Mouse (Mus musculus): ENCODE data around the gene Uhrf1. TPM values are rescaled to one million over a fixed set of nuclear protein-coding genes. Genes with fewer than 3 reads are reported as not detected.
"Not testable (repeated sequence)": the region's sequence is repeated elsewhere in the genome, so short reads cannot be mapped to it uniquely, and the experiment has no call there.

Uhrf1 gene
- 10 to 100 TPM; 21.6 to 23.3 TPM for total RNA-seq (2021)

- intact Hi-C loops (cut with DNase I) = loop anchor here (1.0 kb wide), 1 partner anchor 21 kb away; no protein-coding TSS in a partner anchor
- DNase-seq = peak; percentile 84 to 86
Measured at GRCm38 (mm10) chr17:56303160-56303846, at the start of gene Uhrf1. Gene Uhrf1, plus strand, starts transcription at chr17:56303321.

GRCm38 (mm10) chr17:56254695-56255094 is 48.4 kb upstream of the Uhrf1 start:
- intact Hi-C loops (cut with DNase I) = loop anchor here (1.0 to 5.0 kb wide), 2 partner anchors 122 to 297 kb away; partner anchors contain the start of gene Yju2
- no peak for DNase-seq

GRCm38 (mm10) chr17:56255429-56255828 is 47.7 kb upstream of the Uhrf1 start:
- peak in 1 of 2 experiments; percentile 63 for DNase-seq
- intact Hi-C loops (cut with DNase I) = loop anchor here (1.0 kb wide), 1 partner anchor 123 kb away; no protein-coding TSS in a partner anchor

- intact Hi-C loops (cut with DNase I) = loop anchor here (1.0 to 2.0 kb wide), 2 partner anchors 21 to 124 kb away; partner anchors contain the start of gene Ticam1
- DNase-seq = peak; percentile 99
Measured at GRCm38 (mm10) chr17:56255863-56256238, 47.3 kb upstream of the Uhrf1 start.

GRCm38 (mm10) chr17:56256239-56256881 is 46.8 kb upstream of the Uhrf1 start, which contains the start of gene Fem1a:
Gene Fem1a, plus strand, starts transcription at chr17:56256810.
- intact Hi-C loops (cut with DNase I) = loop anchor here (2.0 kb wide), 1 partner anchor 20 kb away; the partner anchor contains the start of gene Ticam1

DNA sequence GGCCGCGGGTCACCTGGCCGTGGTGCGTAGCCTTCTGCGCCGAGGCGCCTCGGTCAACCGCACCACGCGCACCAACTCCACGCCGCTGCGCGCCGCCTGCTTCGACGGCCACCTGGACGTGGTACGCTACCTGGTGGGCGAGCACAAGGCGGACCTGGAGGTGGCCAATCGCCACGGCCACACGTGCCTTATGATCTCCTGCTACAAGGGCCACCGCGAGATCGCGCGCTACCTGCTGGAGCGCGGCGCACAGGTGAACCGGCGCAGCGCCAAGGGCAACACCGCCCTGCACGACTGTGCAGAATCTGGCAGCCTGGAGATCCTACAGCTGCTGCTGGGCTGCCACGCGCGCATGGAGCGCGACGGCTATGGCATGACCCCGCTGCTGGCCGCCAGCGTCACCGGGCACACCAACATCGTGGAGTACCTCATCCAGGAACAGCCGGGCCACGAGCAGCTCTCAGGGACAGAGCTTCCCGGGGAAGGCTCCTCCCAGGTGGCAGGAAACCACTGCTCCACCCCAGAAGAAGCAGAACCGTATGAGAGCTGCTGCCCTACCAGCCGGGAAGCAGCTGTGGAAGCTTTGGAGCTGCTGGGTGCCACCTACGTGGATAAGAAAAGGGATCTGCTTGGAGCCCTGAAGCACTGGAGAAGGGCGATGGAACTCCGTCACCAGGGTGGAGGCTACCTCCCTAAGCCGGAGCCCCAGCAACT is 45.8 kb upstream of the Uhrf1 start:
- intact Hi-C loops (cut with DNase I) = loop anchor here (2.0 kb wide), 1 partner anchor 19 kb away; the partner anchor contains the start of gene Ticam1
- no peak for DNase-seq

More at GRCm38 (mm10) chr17:56256239-56256881, 46.8 kb upstream of the Uhrf1 start, which contains the start of gene Fem1a:
- peak; percentile 95 to 97 for DNase-seq

- DNase-seq = peak in 1 of 2 experiments; percentile 14
- intact Hi-C loops (cut with DNase I) = not testable (repeated sequence)
Measured at GRCm38 (mm10) chr17:56258269-56258668, 44.9 kb upstream of the Uhrf1 start.

GRCm38 (mm10) chr17:56258812-56259211 is 44.3 kb upstream of the Uhrf1 start:
- DNase-seq; intact Hi-C loops (cut with DNase I): not testable (repeated sequence)

DNA sequence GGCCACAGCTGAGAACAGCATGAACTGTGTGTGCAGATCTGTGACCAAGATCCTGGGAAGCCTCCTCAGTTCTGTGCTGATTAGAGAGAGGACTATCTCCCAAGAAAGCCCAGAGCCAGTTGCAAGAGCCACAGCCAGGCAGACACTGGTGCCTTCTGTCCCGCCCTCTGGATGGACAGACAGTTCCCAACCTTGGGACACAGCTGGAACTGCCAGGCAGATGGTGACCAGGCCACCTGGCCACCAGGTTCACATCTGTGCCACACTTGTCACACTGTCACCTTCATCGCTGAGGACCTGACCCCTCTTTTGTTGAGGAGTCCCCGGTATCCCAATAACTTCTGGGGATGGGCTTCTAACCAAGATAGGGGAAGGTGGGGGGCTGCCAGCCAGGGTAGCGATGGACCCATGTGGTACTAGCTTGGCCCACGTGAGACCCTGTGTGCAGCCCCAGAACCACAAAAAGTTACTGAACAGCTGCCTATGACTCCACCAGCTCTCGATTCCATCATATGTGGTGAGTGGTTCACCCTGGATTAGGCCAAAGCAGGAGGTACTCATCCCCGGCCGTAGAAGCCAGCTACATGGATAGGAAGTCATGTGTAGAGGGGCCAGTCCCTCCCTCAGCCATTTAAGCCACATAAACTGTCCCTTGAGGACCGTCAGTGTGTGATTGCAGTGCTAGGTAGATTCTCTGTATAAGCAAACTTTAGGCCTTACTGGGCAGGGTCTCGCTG is 43.7 kb upstream of the Uhrf1 start:
- intact Hi-C loops (cut with DNase I) = no loop called here
- DNase-seq = no peak

GRCm38 (mm10) chr17:56261166-56261565 is 42.0 kb upstream of the Uhrf1 start:
- intact Hi-C loops (cut with DNase I) = no loop called here
- DNase-seq = peak; percentile 73 to 83

DNA sequence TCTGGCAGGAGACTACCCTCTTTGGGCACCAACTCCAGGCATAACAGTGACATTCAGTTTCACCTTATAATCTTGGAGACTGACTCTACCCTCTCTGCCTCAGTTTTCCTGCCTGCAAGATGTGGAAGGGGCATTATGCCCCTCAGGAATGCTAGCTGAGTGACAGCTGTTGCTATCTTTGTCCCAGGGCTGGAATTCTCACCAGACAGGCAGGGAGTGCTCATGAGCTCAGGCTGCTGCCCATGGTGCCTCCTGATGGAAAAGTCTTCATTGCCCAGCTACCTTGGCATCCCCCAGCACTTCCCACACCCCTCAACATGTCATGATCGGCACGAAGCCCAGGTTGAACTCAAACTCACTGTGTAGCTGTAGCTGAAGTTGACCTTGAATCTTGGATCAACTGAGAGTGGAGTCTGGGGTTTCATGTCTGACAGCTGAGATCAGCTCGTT is 40.5 kb upstream of the Uhrf1 start:
- DNase-seq = peak; percentile 81 to 85
- intact Hi-C loops (cut with DNase I) = no loop called here

- intact Hi-C loops (cut with DNase I) = no loop called here
- DNase-seq = peak; percentile 86 to 88
Measured at GRCm38 (mm10) chr17:56264020-56264419, 39.1 kb upstream of the Uhrf1 start.

- DNase-seq = no peak
- intact Hi-C loops (cut with DNase I) = no loop called here
Measured at GRCm38 (mm10) chr17:56265011-56265410, 38.1 kb upstream of the Uhrf1 start.

DNA sequence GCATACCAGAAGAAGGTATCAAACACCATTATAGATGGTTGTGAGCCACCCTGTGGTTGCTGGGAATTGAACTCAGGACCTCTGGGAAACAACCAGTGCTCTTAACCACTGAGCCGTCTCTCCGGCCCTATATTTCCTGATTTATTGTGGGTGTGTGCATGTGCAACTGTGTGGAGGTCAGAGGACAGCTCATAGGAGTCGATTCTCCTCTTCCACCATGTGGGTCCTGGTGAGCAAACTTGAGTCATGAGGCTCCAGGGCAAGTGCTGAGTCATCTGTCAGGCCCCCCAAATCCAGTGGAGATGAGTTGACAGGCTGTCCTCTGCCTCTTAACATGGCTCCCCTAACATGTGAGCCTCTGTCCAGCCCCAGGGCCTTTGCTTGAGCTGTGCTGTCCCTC is 37.3 kb upstream of the Uhrf1 start:
- no peak for DNase-seq
- intact Hi-C loops (cut with DNase I) = no loop called here

GRCm38 (mm10) chr17:56266271-56266670 is 36.9 kb upstream of the Uhrf1 start:
- intact Hi-C loops (cut with DNase I) = no loop called here
- no peak for DNase-seq

- DNase-seq = peak; percentile 81 to 84
- intact Hi-C loops (cut with DNase I) = no loop called here
Measured at GRCm38 (mm10) chr17:56269153-56269630, 33.9 kb upstream of the Uhrf1 start.

DNA sequence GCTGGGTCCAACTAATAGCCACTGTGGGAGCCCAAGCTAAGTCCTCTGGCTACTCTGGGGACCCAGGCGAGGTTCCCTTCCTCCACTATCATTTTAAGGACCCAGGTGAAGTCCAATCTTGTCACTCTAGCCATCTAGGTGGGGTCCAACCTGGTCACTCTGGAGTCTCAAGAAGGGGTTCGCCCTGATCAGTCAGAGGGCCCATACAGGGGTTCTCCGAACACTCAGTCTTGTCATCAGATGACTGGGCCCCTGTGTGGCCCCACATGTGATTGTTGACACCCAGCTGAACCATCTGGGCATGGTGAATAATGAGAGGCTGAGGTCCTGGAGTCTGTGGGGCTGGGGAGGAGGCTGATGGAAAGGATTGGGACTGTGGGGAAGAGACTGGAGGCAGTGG is 33.4 kb upstream of the Uhrf1 start:
- intact Hi-C loops (cut with DNase I) = no loop called here
- peak in 1 of 2 experiments; percentile 14 for DNase-seq

DNA sequence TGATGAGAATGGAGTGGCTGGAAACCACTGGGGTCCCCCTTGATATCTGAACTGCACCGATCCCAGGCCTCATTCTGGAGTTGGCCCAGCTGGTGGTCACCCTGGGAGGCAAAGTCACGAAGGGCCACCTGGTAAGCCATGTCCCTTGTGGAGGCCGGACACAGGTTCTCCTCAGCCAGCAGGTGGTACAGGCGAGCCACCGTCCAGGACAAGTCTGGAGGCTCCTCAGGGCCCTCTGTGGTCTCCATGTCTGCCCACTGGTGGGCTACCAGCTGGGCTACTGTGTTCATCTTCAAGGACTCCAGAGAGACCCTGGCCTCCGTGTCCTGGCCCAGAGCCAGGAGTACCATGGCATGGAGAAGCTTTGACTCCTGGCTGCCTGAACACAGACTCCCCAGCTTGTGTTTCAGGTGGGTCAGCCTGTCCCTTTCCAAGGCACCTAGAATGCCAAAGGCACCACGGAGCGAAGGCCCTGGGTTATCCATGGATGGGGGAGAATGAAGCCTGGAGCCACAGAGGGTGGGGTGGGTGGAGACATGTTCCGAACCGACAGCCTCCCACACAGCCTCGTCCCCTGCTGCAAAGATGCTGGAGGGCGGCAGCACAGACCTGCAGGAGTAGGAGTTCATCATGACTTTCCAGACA is 31.4 kb upstream of the Uhrf1 start:
- intact Hi-C loops (cut with DNase I) = no loop called here
- DNase-seq = peak in 1 of 2 experiments; percentile 15

GRCm38 (mm10) chr17:56272644-56273043 is 30.5 kb upstream of the Uhrf1 start:
- intact Hi-C loops (cut with DNase I) = no loop called here
- DNase-seq = no peak
